Mouse (Mus musculus): ENCODE results near the gene Car3.
"Not testable (repeated sequence)": the region's sequence is repeated elsewhere in the genome, so short reads cannot be mapped to it uniquely, and the experiment has no call there.

Gene Car3

GRCm38 (mm10) chr3:14863022-14863711 lies at the start of gene Car3:
Car3 (plus strand) TSS chr3:14863512.
- in situ Hi-C loops (cut with MseI, MboI), result loop anchor here in 1 of 2 experiments (10.0 to 25.0 kb wide), 2 partner anchors 176 to 382 kb away; no protein-coding TSS in a partner anchor

GRCm38 (mm10) chr3:14815396-14815795 lies 47.9 kb upstream of the Car3 start:
- in situ Hi-C loops (cut with MseI, MboI), result not testable (repeated sequence)

- in situ Hi-C loops (cut with MseI, MboI), result no loop called here
Observed at GRCm38 (mm10) chr3:14819844-14820504, 43.3 kb upstream of the Car3 start.

- in situ Hi-C loops (cut with MseI, MboI), result no loop called here
Observed at GRCm38 (mm10) chr3:14828896-14829295, 34.4 kb upstream of the Car3 start.

DNA sequence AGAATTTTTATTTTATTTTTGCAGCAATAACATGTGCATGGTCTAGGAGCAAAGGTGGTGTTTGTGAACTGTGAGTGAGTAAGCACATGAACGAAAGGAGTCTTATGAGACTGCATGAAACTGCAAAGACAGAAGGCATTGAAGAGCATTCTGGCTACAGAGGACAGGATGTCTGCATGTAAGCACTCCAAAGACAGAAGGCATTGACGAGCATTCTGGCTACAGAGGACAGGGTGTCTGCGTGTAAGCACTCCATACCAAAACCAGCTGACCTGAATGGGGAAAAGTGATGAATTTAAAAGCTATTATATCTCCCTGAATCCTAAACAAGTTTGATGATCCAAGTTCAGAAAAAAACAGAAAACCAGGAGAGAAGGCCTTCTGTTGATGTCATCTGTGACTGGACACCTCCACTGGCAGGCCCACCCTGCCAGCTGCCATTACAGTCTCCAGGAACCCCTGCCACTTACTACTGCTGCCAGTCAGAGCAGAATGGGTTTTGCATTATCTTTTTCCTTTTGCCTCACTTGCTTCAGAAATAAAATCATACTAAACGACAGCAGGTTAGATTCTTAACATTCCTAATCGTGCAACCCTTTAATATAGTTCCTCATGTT lies 32.0 kb upstream of the Car3 start:
- in situ Hi-C loops (cut with MseI, MboI), result no loop called here

- in situ Hi-C loops (cut with MseI, MboI), result no loop called here
Observed at GRCm38 (mm10) chr3:14832766-14833165, 30.5 kb upstream of the Car3 start.

- in situ Hi-C loops (cut with MseI, MboI), result no loop called here
Observed at GRCm38 (mm10) chr3:14838936-14839335, 24.4 kb upstream of the Car3 start.

- in situ Hi-C loops (cut with MseI, MboI), result loop anchor here in 1 of 2 experiments (10.0 kb wide), 1 partner anchor 155 kb away; no protein-coding TSS in a partner anchor
Observed at GRCm38 (mm10) chr3:14839466-14840118, 23.7 kb upstream of the Car3 start.

GRCm38 (mm10) chr3:14848587-14849254 lies 14.6 kb upstream of the Car3 start:
- in situ Hi-C loops (cut with MseI, MboI), result loop anchor here in 1 of 2 experiments (10.0 kb wide), 1 partner anchor 164 kb away; no protein-coding TSS in a partner anchor

DNA sequence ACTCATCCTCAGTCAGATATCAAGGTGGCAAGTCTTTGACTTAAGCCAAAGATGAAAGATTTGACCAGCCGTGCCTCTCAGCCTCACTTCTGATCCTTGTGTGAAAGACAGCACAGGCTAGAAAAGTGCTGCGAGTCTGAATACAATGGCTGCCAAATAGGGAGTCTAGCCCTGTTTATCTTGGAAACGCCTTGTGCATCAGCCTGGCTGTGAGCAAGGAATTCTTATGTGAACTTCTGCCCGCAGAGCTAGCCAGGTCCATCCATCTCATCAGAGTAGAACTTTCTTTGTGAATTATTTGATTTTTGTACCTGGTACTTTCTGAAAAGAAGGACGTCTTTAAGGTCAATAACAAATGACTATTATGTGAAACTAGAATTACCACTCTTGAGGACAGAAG lies 9.3 kb upstream of the Car3 start:
- in situ Hi-C loops (cut with MseI, MboI), result loop anchor here in 1 of 2 experiments (25.0 kb wide), 1 partner anchor 167 kb away; no protein-coding TSS in a partner anchor

- in situ Hi-C loops (cut with MseI, MboI), result loop anchor here in 1 of 2 experiments (25.0 kb wide), 1 partner anchor 167 kb away; no protein-coding TSS in a partner anchor
Observed at GRCm38 (mm10) chr3:14854446-14854845, 8.9 kb upstream of the Car3 start.

DNA sequence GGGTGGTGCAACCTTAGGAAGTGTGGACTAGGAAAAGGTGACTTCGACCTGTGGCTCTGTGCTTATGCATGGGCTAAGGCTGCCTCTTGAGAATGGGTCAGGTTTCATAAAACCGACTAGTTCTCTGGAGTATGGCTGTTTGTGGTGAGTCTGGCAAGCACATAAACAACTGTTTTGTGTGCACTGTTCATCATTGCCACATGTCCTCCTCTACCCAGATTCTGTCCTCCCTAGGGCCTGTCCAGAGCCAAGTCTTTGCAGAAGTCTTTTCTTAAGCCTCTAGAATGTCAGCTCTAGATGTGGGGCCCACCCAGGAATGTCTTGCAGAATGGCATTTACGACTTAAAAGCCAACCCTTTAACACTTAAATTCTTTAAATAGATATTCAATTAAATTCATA lies 5.4 kb upstream of the Car3 start:
- in situ Hi-C loops (cut with MseI, MboI), result loop anchor here in 1 of 2 experiments (25.0 kb wide), 1 partner anchor 171 kb away; no protein-coding TSS in a partner anchor

DNA sequence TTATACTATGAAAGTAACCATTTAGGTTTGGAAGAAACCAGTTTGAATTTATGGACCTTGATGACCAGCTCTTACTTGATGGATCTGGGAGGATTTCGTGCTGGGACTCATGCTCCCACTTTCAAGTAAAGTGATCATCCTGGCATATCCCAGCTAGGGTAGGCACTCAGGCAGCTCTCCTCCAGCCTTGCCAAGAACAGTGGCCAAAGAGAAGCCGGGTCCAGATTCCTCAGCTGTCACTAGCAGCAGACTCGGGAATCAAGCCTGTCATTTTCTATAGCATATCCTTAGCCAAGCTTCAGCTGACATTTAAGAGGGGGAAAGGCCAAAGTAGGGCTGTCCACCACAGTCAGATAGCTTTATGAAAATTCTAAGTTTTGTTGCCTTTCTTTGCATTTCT lies 3.0 kb upstream of the Car3 start:
- in situ Hi-C loops (cut with MseI, MboI), result loop anchor here in 1 of 2 experiments (10.0 to 25.0 kb wide), 2 partner anchors 173 to 385 kb away; no protein-coding TSS in a partner anchor

DNA sequence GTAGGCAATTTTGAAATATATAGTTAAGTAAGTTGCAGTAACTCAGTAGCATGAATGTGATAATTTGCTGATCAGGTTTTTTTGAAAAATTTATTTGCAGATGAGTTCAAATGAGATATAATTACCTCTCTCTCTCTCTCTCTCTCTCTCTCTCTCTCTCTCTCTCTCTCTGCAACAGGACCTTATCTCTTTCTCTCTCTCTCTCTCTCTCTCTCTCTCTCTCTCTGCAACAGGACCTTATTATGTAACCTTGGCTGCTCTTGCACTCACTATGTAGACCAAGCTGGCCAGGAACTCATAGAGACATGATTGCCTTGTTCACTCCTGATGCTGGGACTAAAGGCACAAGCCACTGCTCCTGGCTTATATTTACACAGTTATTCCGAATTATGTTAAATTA lies 2.1 kb upstream of the Car3 start:
- in situ Hi-C loops (cut with MseI, MboI), result loop anchor here in 1 of 2 experiments (10.0 to 25.0 kb wide), 2 partner anchors 174 to 384 kb away; no protein-coding TSS in a partner anchor

DNA sequence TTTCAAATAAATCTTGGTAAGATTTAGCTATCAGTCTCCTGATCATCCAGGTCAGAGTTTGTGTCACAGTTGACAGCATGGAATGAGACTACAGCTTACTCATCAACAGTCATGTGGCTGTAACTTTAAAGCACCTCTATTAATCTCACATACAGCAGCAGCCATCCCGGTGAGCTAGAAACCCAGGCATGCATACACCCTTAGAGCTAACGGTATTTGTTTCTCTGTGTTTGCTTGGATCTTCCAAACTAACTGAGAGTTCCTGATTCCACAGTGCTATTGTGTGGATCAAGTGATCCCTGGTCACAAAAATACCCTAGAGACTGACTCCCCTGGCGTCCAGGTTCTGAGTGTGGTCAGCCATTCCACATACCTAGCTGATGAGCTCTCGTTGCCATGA lies 1.5 kb upstream of the Car3 start:
- in situ Hi-C loops (cut with MseI, MboI), result loop anchor here in 1 of 2 experiments (10.0 to 25.0 kb wide), 2 partner anchors 174 to 383 kb away; no protein-coding TSS in a partner anchor

GRCm38 (mm10) chr3:14862654-14863021 lies 674 bp upstream of the Car3 start:
- in situ Hi-C loops (cut with MseI, MboI), result loop anchor here in 1 of 2 experiments (10.0 to 25.0 kb wide), 2 partner anchors 175 to 382 kb away; no protein-coding TSS in a partner anchor

GRCm38 (mm10) chr3:14863922-14864321 lies 610 bp downstream of the Car3 start:
- in situ Hi-C loops (cut with MseI, MboI), result loop anchor here in 1 of 2 experiments (10.0 to 25.0 kb wide), 2 partner anchors 177 to 381 kb away; no protein-coding TSS in a partner anchor

- in situ Hi-C loops (cut with MseI, MboI), result loop anchor here in 1 of 2 experiments (10.0 to 25.0 kb wide), 2 partner anchors 179 to 379 kb away; no protein-coding TSS in a partner anchor
Observed at GRCm38 (mm10) chr3:14865941-14866340, 2.6 kb downstream of the Car3 start.

- in situ Hi-C loops (cut with MseI, MboI), result loop anchor here (5.0 to 25.0 kb wide), 3 partner anchors 182 to 375 kb away; no protein-coding TSS in a partner anchor
Observed at GRCm38 (mm10) chr3:14869779-14870178, 6.5 kb downstream of the Car3 start.

DNA sequence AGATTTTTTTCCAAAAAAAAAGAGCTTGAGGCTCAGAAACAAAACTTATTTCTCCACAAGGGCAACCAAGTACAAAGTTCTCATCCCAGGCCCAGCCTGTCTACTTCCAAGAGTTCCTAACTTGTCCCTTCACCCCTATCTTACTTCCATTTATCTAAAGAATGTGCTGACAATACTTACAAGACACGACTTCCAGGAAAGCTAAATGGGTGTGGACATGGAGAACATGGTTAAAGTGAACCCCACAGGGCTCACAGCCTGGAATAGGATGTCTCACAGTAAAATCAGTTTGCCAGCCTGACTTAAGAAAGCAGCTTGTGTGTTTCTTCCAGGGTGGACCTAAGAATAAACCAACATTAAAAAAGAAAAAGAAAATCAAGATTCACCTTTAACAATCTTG lies 7.2 kb downstream of the Car3 start:
- in situ Hi-C loops (cut with MseI, MboI), result loop anchor here (5.0 to 25.0 kb wide), 3 partner anchors 183 to 374 kb away; no protein-coding TSS in a partner anchor
